Comparison of ENCODE assay signal across 14 mouse cellular contexts in genomic region chr15:83448646-83449045, GRCm38 (mm10). TPM values are rescaled to one million over a fixed set of nuclear protein-coding genes. Genes with fewer than 3 reads are reported as not detected.
DNase-seq lines count a peak whose midpoint lies in the region; ATAC-seq lines count a peak whose summit lies in the region.
"Had no signal": no experiment of that assay in that cellular context is flagged by ENCODE, and none has a peak within 500 bp of the region (broad histone marks: within the 10 kb centered on the region; RNA-seq: fewer than 3 reads in every experiment).

No protein-coding gene starts in this region.

- H3K27ac ChIP-seq in heart, embryonic 14.5 days (replicated peaks in 1 of 2; ENCODE audit: control insufficient read depth in 1 of 2, insufficient read depth in 1 of 2, low read depth in 2 of 2, low read length in 2 of 2), result peak overlapping the region; percentile 70 to 81; a peak in 2 of 4 replicates
- H3K27ac ChIP-seq in heart, embryonic 12.5 days (ENCODE audit: poor library complexity, severe bottlenecking), result no peak overlapping the region
- H3K27ac ChIP-seq in liver, embryonic 13.5 days, result peak overlapping the region; percentile 23; the same call in 1 of the 2 replicates
- no peak overlapping the region for H3K27ac ChIP-seq in midbrain, embryonic 11.5 days (ENCODE audit: low read depth, low read length)
- H3K27ac ChIP-seq: limb, embryonic 15.5 days; neural tube, embryonic 12.5 days had no signal

- H3K9ac ChIP-seq in heart, embryonic 14.5 days (ENCODE audit: low read length), result no peak overlapping the region; the same call in 1 of the 2 replicates
- no peak overlapping the region for H3K9ac ChIP-seq in heart, embryonic 12.5 days
- H3K9ac ChIP-seq in liver, embryonic 13.5 days, result no peak overlapping the region
- H3K9ac ChIP-seq in midbrain, embryonic 11.5 days (ENCODE audit: low read length), result no peak overlapping the region
- H3K9ac ChIP-seq: hindbrain, embryonic 12.5 days; limb, embryonic 15.5 days; neural tube, embryonic 12.5 days had no signal

- no peak for ATAC-seq in heart, embryonic 14.5 days (ENCODE audit: insufficient number of reproducible peaks, insufficient read depth, low FRiP score, low read depth)
- no peak for ATAC-seq in heart, embryonic 12.5 days (ENCODE audit: insufficient number of reproducible peaks, low FRiP score)
- no peak for ATAC-seq in liver, embryonic 13.5 days (ENCODE audit: low read depth)
- peak; percentile 96 for ATAC-seq in erythroblast, adult 5-6 weeks (replicated peaks; ENCODE audit: low FRiP score, poor library complexity, severe bottlenecking)
- ATAC-seq in midbrain, embryonic 11.5 days (ENCODE audit: low FRiP score), result no peak
- ATAC-seq: intestine, postnatal 0 days; midbrain, embryonic 16.5 days had no signal

- 40% methylated on average over 5 of the region's 5 CpGs for WGBS in heart, embryonic 14.5 days
- WGBS in heart, embryonic 12.5 days, result 66% methylated on average over 5 of the region's 5 CpGs
- 77% methylated on average over 5 of the region's 5 CpGs for WGBS in liver, embryonic 13.5 days (ENCODE audit: insufficient replicate concordance)
- WGBS in midbrain, embryonic 11.5 days, result 84% methylated on average over 5 of the region's 5 CpGs

- no peaks in the 10 kb centered on the region for H3K9me3 ChIP-seq in heart, embryonic 14.5 days (ENCODE audit: control insufficient read depth, low read length)
- no peaks in the 10 kb centered on the region for H3K9me3 ChIP-seq in heart, embryonic 12.5 days (replicated peaks)
- no peaks in the 10 kb centered on the region for H3K9me3 ChIP-seq in liver, embryonic 13.5 days (replicated peaks)
- no peaks in the 10 kb centered on the region for H3K9me3 ChIP-seq in midbrain, embryonic 11.5 days (ENCODE audit: control insufficient read depth, low read length)
- H3K9me3 ChIP-seq: hindbrain, embryonic 12.5 days; limb, embryonic 15.5 days; neural tube, embryonic 12.5 days had no signal

- no peak overlapping the region for H3K4me2 ChIP-seq in heart, embryonic 14.5 days (ENCODE audit: low read length)
- H3K4me2 ChIP-seq in heart, embryonic 12.5 days, result no peak overlapping the region
- no peak overlapping the region for H3K4me2 ChIP-seq in liver, embryonic 13.5 days
- no peak overlapping the region for H3K4me2 ChIP-seq in midbrain, embryonic 11.5 days
- H3K4me2 ChIP-seq: hindbrain, embryonic 12.5 days; limb, embryonic 15.5 days; neural tube, embryonic 12.5 days had no signal

- no peak overlapping the region for H3K4me3 ChIP-seq in heart, embryonic 14.5 days (ENCODE audit: control insufficient read depth in 1 of 2, insufficient read depth in 1 of 2, low read depth in 1 of 2, low read length in 2 of 2)
- no peak overlapping the region for H3K4me3 ChIP-seq in heart, embryonic 12.5 days
- H3K4me3 ChIP-seq in liver, embryonic 13.5 days (replicated peaks), result no peak overlapping the region
- no peak overlapping the region for H3K4me3 ChIP-seq in midbrain, embryonic 11.5 days (ENCODE audit: low read depth, low read length)
- H3K4me3 ChIP-seq: hindbrain, embryonic 12.5 days; limb, embryonic 15.5 days; neural tube, embryonic 12.5 days had no signal

- H3K27me3 ChIP-seq in heart, embryonic 14.5 days (ENCODE audit: control insufficient read depth, insufficient read depth, low read length), result no peaks in the 10 kb centered on the region
- H3K27me3 ChIP-seq in heart, embryonic 12.5 days (replicated peaks), result no peaks in the 10 kb centered on the region
- H3K27me3 ChIP-seq in liver, embryonic 13.5 days, result no peaks in the 10 kb centered on the region
- no peaks in the 10 kb centered on the region for H3K27me3 ChIP-seq in midbrain, embryonic 11.5 days (ENCODE audit: control insufficient read depth, insufficient read depth, low read length)
- H3K27me3 ChIP-seq: hindbrain, embryonic 12.5 days; limb, embryonic 15.5 days; neural tube, embryonic 12.5 days had no signal

- DNase-seq in liver, embryonic 13.5 days, result no peak
- no peak for DNase-seq in liver
- DNase-seq in lung, postnatal 14 days, result peak; percentile 42
- DNase-seq in midbrain, embryonic 11.5 days (ENCODE audit: low spot score, missing footprints), result no peak
- DNase-seq: adrenal gland, adult 2 months; cerebellum, adult 9-10 months had no signal

- H3K4me1 ChIP-seq in heart, embryonic 14.5 days (ENCODE audit: control insufficient read depth in 2 of 2, insufficient read depth in 2 of 2, low read length in 2 of 2), result peaks cover 51 to 74% of the 10 kb centered on the region in 2 experiments
- peaks cover 95% of the 10 kb centered on the region for H3K4me1 ChIP-seq in heart, embryonic 12.5 days (replicated peaks)
- H3K4me1 ChIP-seq in liver, embryonic 13.5 days (replicated peaks), result peaks cover 96% of the 10 kb centered on the region
- no peaks in the 10 kb centered on the region for H3K4me1 ChIP-seq in midbrain, embryonic 11.5 days (ENCODE audit: control insufficient read depth, insufficient read depth, low read length)

- H3K36me3 ChIP-seq in heart, embryonic 14.5 days (ENCODE audit: control insufficient read depth, insufficient read depth, low read length), result no peaks in the 10 kb centered on the region
- H3K36me3 ChIP-seq in heart, embryonic 12.5 days, result no peaks in the 10 kb centered on the region
- H3K36me3 ChIP-seq in liver, embryonic 13.5 days, result no peaks in the 10 kb centered on the region
- no peaks in the 10 kb centered on the region for H3K36me3 ChIP-seq in midbrain, embryonic 11.5 days (ENCODE audit: control insufficient read depth, insufficient read depth, low read length)
- H3K36me3 ChIP-seq: hindbrain, embryonic 12.5 days; limb, embryonic 15.5 days; neural tube, embryonic 12.5 days had no signal

RNA-seq across cellular contexts. Expression of gene Pacsin2, which starts 15.8 kb away (rescaled TPM):
- 53.0 and 53.3 TPM in 2 replicates for polyA plus RNA-seq in heart, embryonic 14.5 days (2014; fragmentation: Nextera tagmentation; extraction: Ambion mirVana)
- 70.8 and 72.0 TPM in 2 replicates for polyA plus RNA-seq in heart, embryonic 12.5 days (2016; fragmentation: Nextera tagmentation; extraction: Ambion mirVana)
- polyA plus RNA-seq in liver, embryonic 13.5 days (2015; fragmentation: Nextera tagmentation; extraction: Ambion mirVana), result 45.0 and 58.2 TPM in 2 replicates
- 102 and 137 TPM in 2 replicates for total RNA-seq in erythroblast, adult 5-6 weeks (2015; ENCODE audit: low replicate concordance)
- 285 and 310 TPM in 2 replicates for total RNA-seq in erythroblast, adult 5-6 weeks (2017; ENCODE audit: low replicate concordance)
- polyA plus RNA-seq in midbrain, embryonic 11.5 days (2014; fragmentation: Nextera tagmentation; extraction: Ambion mirVana), result 36.3 and 36.5 TPM in 2 replicates

Comparison
In these comparisons a context has a peak if more than half of its experiments do, and no peak if none do; other contexts are left out.
1. H3K27ac ChIP-seq: peak in heart, embryonic 14.5 days (2 of 2) and liver, embryonic 13.5 days (single experiment); none in heart, embryonic 12.5 days (single experiment) and midbrain, embryonic 11.5 days (single experiment).